Mouse (Mus musculus) CH12.LX (cell line): Measurements from ENCODE around the gene Hecw2. TPM values are rescaled to one million over a fixed set of nuclear protein-coding genes. Genes with fewer than 3 reads are reported as not detected.

Source experiments
- DNase-seq: peaks from one replicate; pipeline ENCODE4 v3.0.0-alpha.2; 2013; ENCODE audit errors: extremely low read depth
- H3K27ac ChIP-seq: 2 replicates; pipeline ENCODE4 v1.5.1; 2012; ENCODE audit warnings: low read depth, mild to moderate bottlenecking, control low read depth, moderate library complexity; ENCODE audit not compliant: insufficient read depth
- H3K27me3 ChIP-seq: replicated peaks from 2 replicates; pipeline ENCODE3; 2012; ENCODE audit warnings: inconsistent platforms
- H3K36me3 ChIP-seq, 2 experiments: replicated peaks in 1 of 2; 2 replicates each; pipeline versions ENCODE3 to v1.6.1; 2012; ENCODE audit warnings: inconsistent platforms in 1 of 2, low read length in 1 of 2, mild to moderate bottlenecking in 1 of 2, mixed read lengths in 1 of 2, moderate library complexity in 1 of 2; ENCODE audit not compliant: control insufficient read depth in 1 of 2, insufficient read depth in 1 of 2
- H3K4me1 ChIP-seq, 2 experiments: 2 replicates each; pipeline ENCODE4 v1.6.1; 2012; ENCODE audit warnings: inconsistent platforms in 1 of 2, moderate library complexity in 1 of 2; ENCODE audit not compliant: insufficient read depth in 2 of 2, control insufficient read depth in 1 of 2
- H3K4me2 ChIP-seq: 2 replicates; pipeline ENCODE4 v1.6.1; 2012; ENCODE audit warnings: low read depth, mild to moderate bottlenecking, control low read depth; ENCODE audit not compliant: poor library complexity, insufficient read depth, severe bottlenecking
- H3K4me3 ChIP-seq, 3 experiments: fragments of 150-350 bp in 1 of 3; sonication (generic) in 1 of 3; replicated peaks in 1 of 3; 2 replicates each; pipeline versions ENCODE3 to v1.5.1; 2011 to 2012; ENCODE audit warnings: low read depth in 2 of 3, low read length in 2 of 3, mild to moderate bottlenecking in 2 of 3, moderate library complexity in 2 of 3, control low read depth in 1 of 3, improper control_type of control experiment in 1 of 3, inconsistent platforms in 1 of 3, mixed read lengths in 1 of 3; ENCODE audit not compliant: poor library complexity in 1 of 3
- H3K79me2 ChIP-seq: replicated peaks from 2 replicates; pipeline ENCODE4 v1.6.1; 2012; ENCODE audit warnings: mild to moderate bottlenecking, moderate library complexity; ENCODE audit not compliant: control insufficient read depth, poor library complexity, insufficient read depth, severe bottlenecking; ENCODE audit errors: extremely low read depth
- H3K9ac ChIP-seq: 2 replicates; pipeline ENCODE4 v1.6.1; 2012; ENCODE audit warnings: low read depth, mild to moderate bottlenecking, control low read depth, moderate library complexity; ENCODE audit not compliant: insufficient read depth
- H3K9me3 ChIP-seq: replicated peaks from 2 replicates; pipeline ENCODE3; 2012; ENCODE audit warnings: low read length, inconsistent platforms, mixed read lengths
- BHLHE40 ChIP-seq: IDR thresholded peaks from 2 replicates; pipeline ENCODE4 v1.6.1; 2011; ENCODE audit warnings: mild to moderate bottlenecking, low read depth, low read length, improper control_type of control experiment
- CHD1 ChIP-seq: IDR thresholded peaks from 2 replicates; pipeline ENCODE4 v1.6.1; 2012; ENCODE audit warnings: low read depth, low read length, improper control_type of control experiment, inconsistent platforms
- CHD2 ChIP-seq: IDR thresholded peaks from 2 replicates; pipeline ENCODE4 v1.6.1; 2011; ENCODE audit warnings: low read length, improper control_type of control experiment
- CTCF ChIP-seq, 2 experiments: IDR thresholded peaks in 1 of 2; conservative IDR thresholded peaks in 1 of 2; 2 replicates each; pipeline ENCODE4 v1.5.1; 2011 to 2012; ENCODE audit warnings: low read depth in 2 of 2, low read length in 2 of 2, improper control_type of control experiment in 1 of 2, inconsistent platforms in 1 of 2, mild to moderate bottlenecking in 1 of 2, moderate library complexity in 1 of 2
- E2F4 ChIP-seq: IDR thresholded peaks from 2 replicates; pipeline ENCODE4 v1.6.1; 2011; ENCODE audit warnings: low read depth, low read length, improper control_type of control experiment; ENCODE audit not compliant: insufficient replicate concordance
- ETS1 ChIP-seq: conservative IDR thresholded peaks from 2 replicates; pipeline ENCODE4 v1.6.1; 2012; ENCODE audit warnings: low read depth, mild to moderate bottlenecking, inconsistent platforms, low read length, improper control_type of control experiment, moderate library complexity
- HCFC1 ChIP-seq: IDR thresholded peaks from 2 replicates; pipeline ENCODE4 v1.6.1; 2012; ENCODE audit warnings: low read depth, mild to moderate bottlenecking, inconsistent platforms, low read length, improper control_type of control experiment
- IRF4 ChIP-seq: IDR thresholded peaks from 2 replicates; pipeline ENCODE4 v1.6.1; 2014; ENCODE audit warnings: low read depth, mild to moderate bottlenecking, inconsistent platforms, low read length, improper control_type of control experiment
- JUN ChIP-seq: IDR thresholded peaks from 2 replicates; pipeline ENCODE4 v1.6.1; 2011; ENCODE audit warnings: low read depth, mild to moderate bottlenecking, low read length, improper control_type of control experiment, moderate library complexity; ENCODE audit not compliant: insufficient read depth
- JUND ChIP-seq: conservative IDR thresholded peaks from 2 replicates; pipeline ENCODE4 v1.6.1; 2011; ENCODE audit warnings: low read depth, low read length, improper control_type of control experiment
- MAFK ChIP-seq: IDR thresholded peaks from 2 replicates; pipeline ENCODE4 v1.6.1; 2011; ENCODE audit warnings: low read length, improper control_type of control experiment; ENCODE audit not compliant: insufficient replicate concordance
- MAX ChIP-seq: IDR thresholded peaks from 2 replicates; pipeline ENCODE4 v1.6.1; 2011; ENCODE audit warnings: low read length, improper control_type of control experiment
- MAZ ChIP-seq: IDR thresholded peaks from 2 replicates; pipeline ENCODE4 v1.6.1; 2012; ENCODE audit warnings: low read depth, mild to moderate bottlenecking, inconsistent platforms, low read length, improper control_type of control experiment, moderate library complexity
- MEF2A ChIP-seq: IDR thresholded peaks from 2 replicates; pipeline ENCODE4 v1.6.1; 2014; ENCODE audit warnings: low read depth, mild to moderate bottlenecking, inconsistent platforms, low read length, improper control_type of control experiment, borderline replicate concordance
- MXI1 ChIP-seq: IDR thresholded peaks from 2 replicates; pipeline ENCODE4 v1.6.1; 2011; ENCODE audit warnings: mild to moderate bottlenecking, low read depth, low read length, improper control_type of control experiment
- NELFE ChIP-seq: IDR thresholded peaks from 2 replicates; pipeline ENCODE4 v1.6.1; 2011; ENCODE audit warnings: low read depth, low read length, improper control_type of control experiment
- NRF1 ChIP-seq: IDR thresholded peaks from 2 replicates; pipeline ENCODE4 v1.6.1; 2014; ENCODE audit warnings: low read depth, mild to moderate bottlenecking, inconsistent platforms, low read length, improper control_type of control experiment, moderate library complexity
- POLR2AphosphoS2 ChIP-seq: IDR thresholded peaks from 2 replicates; pipeline ENCODE4 v1.6.1; 2011; ENCODE audit warnings: low read depth, low read length, improper control_type of control experiment
- RCOR1 ChIP-seq: conservative IDR thresholded peaks from 2 replicates; pipeline ENCODE4 v1.6.1; 2012; ENCODE audit warnings: low read depth, mild to moderate bottlenecking, inconsistent platforms, low read length, improper control_type of control experiment
- SIN3A ChIP-seq: IDR thresholded peaks from 2 replicates; pipeline ENCODE4 v1.6.1; 2012; ENCODE audit warnings: low read length, improper control_type of control experiment, inconsistent platforms
- SMC3 ChIP-seq: IDR thresholded peaks from 2 replicates; pipeline ENCODE4 v1.6.1; 2011; ENCODE audit warnings: low read depth, low read length, improper control_type of control experiment
- TCF12 ChIP-seq: IDR thresholded peaks from 2 replicates; pipeline ENCODE4 v1.6.1; 2014; ENCODE audit warnings: low read depth, mild to moderate bottlenecking, inconsistent platforms, low read length, improper control_type of control experiment
- UBTF ChIP-seq: IDR thresholded peaks from 2 replicates; pipeline ENCODE4 v1.6.1; 2012; ENCODE audit warnings: low read depth, mild to moderate bottlenecking, inconsistent platforms, low read length, improper control_type of control experiment, moderate library complexity
- ZKSCAN1 ChIP-seq: IDR thresholded peaks from 2 replicates; pipeline ENCODE4 v1.6.1; 2012; ENCODE audit warnings: low read depth, inconsistent platforms, low read length, improper control_type of control experiment, borderline replicate concordance
- ZMIZ1 ChIP-seq: IDR thresholded peaks from 2 replicates; pipeline ENCODE4 v1.6.1; 2012; ENCODE audit warnings: low read depth, mild to moderate bottlenecking, inconsistent platforms, low read length, improper control_type of control experiment
- dilution Hi-C: fragments of 300-500 bp; cut with MboI; formaldehyde crosslinking; loops from 2 replicates; pipeline ENCODE4 v1.14.3; 2020; ENCODE audit warnings: low sequenced_read_pairs; ENCODE audit not compliant: extremely low pct_unique_long_range_greater_than_20kb, extremely low pct_ligation_motif_present
- in situ Hi-C: fragments of 300-500 bp; cut with MboI; formaldehyde crosslinking; loops from 3 replicates; pipeline ENCODE4 v1.14.3; 2019; ENCODE audit warnings: low sequenced_read_pairs, low pct_ligation_motif_present, low pct_unique_long_range_greater_than_20kb, mixed read lengths
- polyA plus RNA-seq: library from polyadenylated mRNA; unstranded; fragments of >175 nt; gene quantifications from 2 replicates; pipeline ENCODE4 v1.2.1, GENCODE M21; 2012; ENCODE audit warnings: low read depth; ENCODE audit not compliant: insufficient read length
- total RNA-seq, 2 experiments: library from RNA; depleted of rRNA; stranded (reverse); fragments of 300-350 nt in 1 of 2; fragments of >200 nt in 1 of 2; gene quantifications; 2 replicates each; pipeline ENCODE4 v1.2.3; 2012 to 2014

The Hecw2 gene
- total and polyA plus RNA-seq, 3 experiments, result 0.05 to 0.59 (median 0.14) TPM

GRCm38 (mm10) chr1:54118342-54118973 lies 76.5 kb downstream of the Hecw2 start:
- no peak overlapping the region for H3K27ac ChIP-seq
- dilution Hi-C loops, result no loop called here

GRCm38 (mm10) chr1:54110920-54111605 lies 83.9 kb downstream of the Hecw2 start:
- Histone ChIP-seq H3K4me1 (peaks cover 2 to 10% of the 10 kb centered on the region in 2 experiments; a peak in 2 of 4 replicates), H3K79me2 (no peaks in the 10 kb centered on the region), H3K9ac (no peak overlapping the region), H3K4me2 (no peak overlapping the region), H3K27me3 (no peaks in the 10 kb centered on the region), H3K27ac (no peak overlapping the region), H3K4me3 (no peak overlapping the region), H3K36me3 (no peaks in the 10 kb centered on the region), H3K9me3 (no peaks in the 10 kb centered on the region)
- in situ Hi-C loops (no loop called here), dilution Hi-C loops (no loop called here)
- no peak for TF ChIP-seq ZMIZ1
- no peak for TF ChIP-seq JUND
- TF ChIP-seq CHD2, result no peak
- no peak for TF ChIP-seq UBTF
- no peak for TF ChIP-seq RCOR1
- TF ChIP-seq CTCF (conservative IDR thresholded peaks at IDR 0.05 in 1 of 2, IDR thresholded peaks at IDR 0.05 in 1 of 2; ENCODE audit: low read depth in 2 of 2, low read length in 2 of 2), result no peak
- no peak for DNase-seq

More at GRCm38 (mm10) chr1:54118342-54118973, 76.5 kb downstream of the Hecw2 start:
- no peaks in the 10 kb centered on the region for H3K27me3 ChIP-seq
- no peaks in the 10 kb centered on the region for H3K79me2 ChIP-seq
- peak overlapping the region; percentile 12; the same call in 1 of the 2 replicates for H3K4me2 ChIP-seq
- H3K4me1 ChIP-seq, result peaks cover 0 to 22% of the 10 kb centered on the region in 2 experiments; a peak in 2 of 4 replicates
- no peaks in the 10 kb centered on the region for H3K9me3 ChIP-seq
- H3K4me3 ChIP-seq, result no peak overlapping the region
- no peak for TF ChIP-seq MAX
- no peak for TF ChIP-seq SIN3A
- TF ChIP-seq NELFE, result no peak
- TF ChIP-seq MEF2A, result no peak
- no peak for TF ChIP-seq SMC3
- 0 out of 2 replicates have a peak, but pooled peaks have one; percentile 36 for TF ChIP-seq ETS1
- TF ChIP-seq TCF12, result peak; percentile 54; the same call in 1 of the 2 replicates
- TF ChIP-seq JUN, result no peak
- no peak for TF ChIP-seq IRF4
- TF ChIP-seq E2F4, result no peak
- peak; percentile 31; the same call in 1 of the 2 replicates for TF ChIP-seq ZKSCAN1
- no peak for TF ChIP-seq MAZ
- no peak for TF ChIP-seq NRF1
- no peak for TF ChIP-seq HCFC1
- TF ChIP-seq POLR2AphosphoS2, result no peak
- TF ChIP-seq MAFK, result no peak
- peak; percentile 86 for TF ChIP-seq BHLHE40
- no peak for TF ChIP-seq MXI1
- TF ChIP-seq RCOR1, result no peak
- TF ChIP-seq CHD1, result peak; percentile 95
- in situ Hi-C loops, result no loop called here
- H3K9ac ChIP-seq, result peak overlapping the region; percentile 17
- no peaks in the 10 kb centered on the region for H3K36me3 ChIP-seq
- DNase-seq, result peak; percentile 41
